Mouse (Mus musculus): Measurements from ENCODE around the gene Prickle2. TPM values are rescaled to one million over a fixed set of nuclear protein-coding genes. Genes with fewer than 3 reads are reported as not detected.

Prickle2 gene
- polyA plus RNA-seq, 1 experiment from 2014 or later = 5.8 TPM

GRCm38 (mm10) chr6:92440251-92440650 is 265.7 kb downstream of the Prickle2 start:
- 0 out of 2 replicates have a peak, but pooled peaks cover 3% of the 10 kb centered on the region for H3K36me3 ChIP-seq
- 84% methylated on average over 3 of the region's 3 CpGs for WGBS
- no peak overlapping the region for H3K4me3 ChIP-seq
- no peaks in the 10 kb centered on the region for H3K4me1 ChIP-seq
- H3K27ac ChIP-seq = no peak overlapping the region
- H3K27me3 ChIP-seq (ENCODE audit: insufficient read depth, poor library complexity, severe bottlenecking) = no peaks in the 10 kb centered on the region
- no peaks in the 10 kb centered on the region for H3K9me3 ChIP-seq
- DNase-seq (ENCODE audit: low spot score) = no peak

- WGBS = 87% methylated on average over 5 of the region's 5 CpGs
- H3K27ac ChIP-seq = no peak overlapping the region
Observed at GRCm38 (mm10) chr6:92432146-92432545, 273.8 kb downstream of the Prickle2 start.

GRCm38 (mm10) chr6:92427406-92428171 is 278.4 kb downstream of the Prickle2 start:
- Histone ChIP-seq H3K27ac (no peak overlapping the region), H3K4me1 (peaks cover 46% of the 10 kb centered on the region), H3K9me3 (no peaks in the 10 kb centered on the region), H3K36me3 (no peaks in the 10 kb centered on the region), H3K4me3 (no peak overlapping the region), H3K27me3 (ENCODE audit: insufficient read depth, poor library complexity, severe bottlenecking) (no peaks in the 10 kb centered on the region)
- 44% methylated on average over 7 of the region's 7 CpGs for WGBS
- DNase-seq (ENCODE audit: low spot score) = no peak

More at GRCm38 (mm10) chr6:92432146-92432545, 273.8 kb downstream of the Prickle2 start:
- Histone ChIP-seq H3K36me3 (peaks cover 7% of the 10 kb centered on the region; the same call in 1 of the 2 replicates), H3K4me1 (peaks cover 24% of the 10 kb centered on the region), H3K4me3 (no peak overlapping the region), H3K27me3 (ENCODE audit: insufficient read depth, poor library complexity, severe bottlenecking) (no peaks in the 10 kb centered on the region), H3K9me3 (no peaks in the 10 kb centered on the region)
- no peak for DNase-seq (ENCODE audit: low spot score)

- peaks cover 10% of the 10 kb centered on the region; the same call in 1 of the 2 replicates for H3K36me3 ChIP-seq
- WGBS = 44% methylated on average over 8 of the region's 8 CpGs
- DNase-seq (ENCODE audit: low spot score) = no peak
Observed at GRCm38 (mm10) chr6:92425901-92426300, 280.1 kb downstream of the Prickle2 start.

GRCm38 (mm10) chr6:92425476-92425875 is 280.5 kb downstream of the Prickle2 start:
- Histone ChIP-seq H3K9me3 (no peaks in the 10 kb centered on the region), H3K36me3 (peaks cover 10% of the 10 kb centered on the region; the same call in 1 of the 2 replicates), H3K27me3 (ENCODE audit: insufficient read depth, poor library complexity, severe bottlenecking) (no peaks in the 10 kb centered on the region), H3K27ac (peak overlapping the region; percentile 59), H3K4me1 (peaks cover 43% of the 10 kb centered on the region), H3K4me3 (no peak overlapping the region)
- 78% methylated on average over 7 of the region's 7 CpGs for WGBS
- DNase-seq (ENCODE audit: low spot score) = no peak

More at GRCm38 (mm10) chr6:92425901-92426300, 280.1 kb downstream of the Prickle2 start:
- H3K27ac ChIP-seq = 0 out of 2 replicates have a peak overlapping the region, but pooled peaks have one; percentile 59
- H3K9me3 ChIP-seq = no peaks in the 10 kb centered on the region
- H3K27me3 ChIP-seq (ENCODE audit: insufficient read depth, poor library complexity, severe bottlenecking) = no peaks in the 10 kb centered on the region
- H3K4me1 ChIP-seq = peaks cover 43% of the 10 kb centered on the region
- no peak overlapping the region for H3K4me3 ChIP-seq

GRCm38 (mm10) chr6:92424991-92425390 is 281.0 kb downstream of the Prickle2 start:
- Histone ChIP-seq H3K27me3 (ENCODE audit: insufficient read depth, poor library complexity, severe bottlenecking) (no peaks in the 10 kb centered on the region), H3K9me3 (no peaks in the 10 kb centered on the region), H3K27ac (peak overlapping the region; percentile 59), H3K4me1 (peaks cover 43% of the 10 kb centered on the region), H3K36me3 (peaks cover 14% of the 10 kb centered on the region), H3K4me3 (no peak overlapping the region)
- WGBS = 32% methylated on average over 3 of the region's 3 CpGs
- no peak for DNase-seq (ENCODE audit: low spot score)

- H3K27me3 ChIP-seq (ENCODE audit: insufficient read depth, poor library complexity, severe bottlenecking) = no peaks in the 10 kb centered on the region
- DNase-seq (ENCODE audit: low spot score) = no peak
- H3K4me3 ChIP-seq = no peak overlapping the region
- peaks cover 20% of the 10 kb centered on the region for H3K36me3 ChIP-seq
- no peak overlapping the region for H3K27ac ChIP-seq
- 44% methylated on average over 11 of the region's 11 CpGs for WGBS
- no peaks in the 10 kb centered on the region for H3K9me3 ChIP-seq
- peaks cover 23% of the 10 kb centered on the region for H3K4me1 ChIP-seq
Observed at GRCm38 (mm10) chr6:92422286-92422685, 283.7 kb downstream of the Prickle2 start.

GRCm38 (mm10) chr6:92420106-92420505 is 285.8 kb downstream of the Prickle2 start:
- DNase-seq (ENCODE audit: low spot score) = no peak
- no peak overlapping the region for H3K27ac ChIP-seq
- no peaks in the 10 kb centered on the region for H3K9me3 ChIP-seq
- no peaks in the 10 kb centered on the region for H3K27me3 ChIP-seq (ENCODE audit: insufficient read depth, poor library complexity, severe bottlenecking)
- H3K4me1 ChIP-seq = peaks cover 10% of the 10 kb centered on the region
- H3K36me3 ChIP-seq = peaks cover 24% of the 10 kb centered on the region
- WGBS = 84% methylated on average over 12 of the region's 12 CpGs
- no peak overlapping the region for H3K4me3 ChIP-seq

- H3K27ac ChIP-seq = no peak overlapping the region
- H3K27me3 ChIP-seq (ENCODE audit: insufficient read depth, poor library complexity, severe bottlenecking) = no peaks in the 10 kb centered on the region
- 90% methylated on average over 7 of the region's 7 CpGs for WGBS
Observed at GRCm38 (mm10) chr6:92415405-92415755, 290.6 kb downstream of the Prickle2 start.

GRCm38 (mm10) chr6:92414478-92415404 is 291.2 kb downstream of the Prickle2 start:
- Histone ChIP-seq H3K4me3 (no peak overlapping the region), H3K27ac (0 out of 2 replicates have a peak overlapping the region, but pooled peaks have one; percentile 16), H3K4me1 (peaks cover 12% of the 10 kb centered on the region), H3K9me3 (no peaks in the 10 kb centered on the region), H3K36me3 (peaks cover 24% of the 10 kb centered on the region), H3K27me3 (ENCODE audit: insufficient read depth, poor library complexity, severe bottlenecking) (no peaks in the 10 kb centered on the region)
- 63% methylated on average over 8 of the region's 8 CpGs for WGBS
- no peak for DNase-seq (ENCODE audit: low spot score)

More at GRCm38 (mm10) chr6:92415405-92415755, 290.6 kb downstream of the Prickle2 start:
- Histone ChIP-seq H3K4me1 (peaks cover 12% of the 10 kb centered on the region), H3K36me3 (peaks cover 28% of the 10 kb centered on the region), H3K9me3 (no peaks in the 10 kb centered on the region), H3K4me3 (no peak overlapping the region)
- no peak for DNase-seq (ENCODE audit: low spot score)

- 80% methylated on average over 1 of the region's 1 CpGs for WGBS
- Histone ChIP-seq H3K9me3 (no peaks in the 10 kb centered on the region), H3K4me1 (peaks cover 12% of the 10 kb centered on the region), H3K27me3 (ENCODE audit: insufficient read depth, poor library complexity, severe bottlenecking) (no peaks in the 10 kb centered on the region), H3K27ac (no peak overlapping the region), H3K4me3 (no peak overlapping the region), H3K36me3 (peaks cover 21% of the 10 kb centered on the region)
- no peak for DNase-seq (ENCODE audit: low spot score)
Observed at GRCm38 (mm10) chr6:92413982-92414381, 292.0 kb downstream of the Prickle2 start.

- 91% methylated on average over 3 of the region's 3 CpGs for WGBS
- Histone ChIP-seq H3K36me3 (peaks cover 31% of the 10 kb centered on the region), H3K4me3 (no peak overlapping the region), H3K27me3 (ENCODE audit: insufficient read depth, poor library complexity, severe bottlenecking) (no peaks in the 10 kb centered on the region), H3K9me3 (no peaks in the 10 kb centered on the region), H3K4me1 (peaks cover 13% of the 10 kb centered on the region), H3K27ac (no peak overlapping the region)
- DNase-seq (ENCODE audit: low spot score) = no peak
Observed at GRCm38 (mm10) chr6:92409788-92410187, 296.2 kb downstream of the Prickle2 start.

- no peak for DNase-seq (ENCODE audit: low spot score)
- no peaks in the 10 kb centered on the region for H3K27me3 ChIP-seq (ENCODE audit: insufficient read depth, poor library complexity, severe bottlenecking)
- H3K4me3 ChIP-seq = no peak overlapping the region
- WGBS = 59% methylated on average over 5 of the region's 5 CpGs
- H3K27ac ChIP-seq = no peak overlapping the region
- H3K9me3 ChIP-seq = no peaks in the 10 kb centered on the region
- peaks cover 3% of the 10 kb centered on the region; the same call in 1 of the 2 replicates for H3K4me1 ChIP-seq
- peaks cover 43% of the 10 kb centered on the region for H3K36me3 ChIP-seq
Observed at GRCm38 (mm10) chr6:92407259-92407658, 298.7 kb downstream of the Prickle2 start.

Measured in heart, embryonic 10.5 days (tissue).